Mouse (Mus musculus) erythroblast, embryonic 14.5 days (primary cell): ENCODE data around the gene Olfr723.

Source experiments
- GATA1 ChIP-seq: IDR thresholded peaks from 2 replicates; pipeline ENCODE4 v1.6.1; 2012; ENCODE audit warnings: low read length, inconsistent platforms, mixed read lengths
- TAL1 ChIP-seq: IDR thresholded peaks from 3 replicates; pipeline ENCODE4 v1.6.1; 2012; ENCODE audit warnings: low read length, inconsistent platforms, mixed read lengths

GRCm38 (mm10) chr14:49901899-49902298 is 29.7 kb downstream of the Olfr723 start, which contains the start of gene Olfr722:
- TF ChIP-seq GATA1 = no peak
- no peak for TF ChIP-seq TAL1
